Mouse (Mus musculus) embryonic stem cell, embryonic (primary cell): ENCODE results near the gene Mthfs.
"Not testable (repeated sequence)": the region's sequence is repeated elsewhere in the genome, so short reads cannot be mapped to it uniquely, and the experiment has no call there.

Source experiments
- CTCF ChIA-PET, 4 experiments: fragments of 300-600 bp in 2 of 4; fragments of 350-600 bp in 2 of 4; sonication (Branson Sonifier 250); formaldehyde crosslinking; loops; one replicate each; lab custom pipeline; 2022; ENCODE audit warnings: inconsistent platforms in 2 of 4; lab: Charles Lee
- POLR2A ChIA-PET, 4 experiments: fragments of 300-600 bp in 2 of 4; fragments of 350-600 bp in 2 of 4; sonication (Branson Sonifier 250); formaldehyde crosslinking; loops; one replicate each; lab custom pipeline; 2022; ENCODE audit warnings: antibody characterized with exemption in 4 of 4, inconsistent platforms in 1 of 4; lab: Charles Lee

The Mthfs gene

GRCm38 (mm10) chr9:89210353-89211064, at the start of gene Mthfs:
Gene Mthfs, plus strand, starts transcription at chr9:89210676.
- POLR2A ChIA-PET = interaction anchor here (0.6 to 1.6 kb wide), 6 partner anchors 10 to 502 kb away, joined by 3 to 6 read pairs (median 4); no protein-coding TSS in a partner anchor
- CTCF ChIA-PET = not testable (repeated sequence)

GRCm38 (mm10) chr9:89172539-89172938, 37.9 kb upstream of the Mthfs start:
- POLR2A ChIA-PET, CTCF ChIA-PET: not testable (repeated sequence)

- CTCF ChIA-PET = interaction anchor here in 1 of 4 experiments (0.6 kb wide), 1 partner anchor 145 kb away, joined by 14 read pairs; no protein-coding TSS in a partner anchor
- POLR2A ChIA-PET = not testable (repeated sequence)
These were observed 31.6 kb upstream of the Mthfs start for GRCm38 (mm10) chr9:89178833-89179232.

- CTCF ChIA-PET, POLR2A ChIA-PET: not testable (repeated sequence)
These were observed 31.0 kb upstream of the Mthfs start for GRCm38 (mm10) chr9:89179469-89179868.

GRCm38 (mm10) chr9:89187006-89187405, 23.5 kb upstream of the Mthfs start:
- POLR2A ChIA-PET = interaction anchor here in 1 of 4 experiments (0.6 kb wide), 1 partner anchor 24 kb away, joined by 3 read pairs; no protein-coding TSS in a partner anchor
- CTCF ChIA-PET = interaction anchor here in 1 of 4 experiments (1.0 kb wide), 1 partner anchor 492 kb away, joined by 3 read pairs; no protein-coding TSS in a partner anchor

GRCm38 (mm10) chr9:89195483-89195882, 15.0 kb upstream of the Mthfs start:
- POLR2A ChIA-PET, CTCF ChIA-PET: not testable (repeated sequence)

- POLR2A ChIA-PET, CTCF ChIA-PET: not testable (repeated sequence)
These were observed 13.0 kb upstream of the Mthfs start for GRCm38 (mm10) chr9:89197509-89197908.

- POLR2A ChIA-PET, CTCF ChIA-PET: not testable (repeated sequence)
These were observed 12.1 kb upstream of the Mthfs start for GRCm38 (mm10) chr9:89198349-89198748.

- CTCF ChIA-PET, POLR2A ChIA-PET: not testable (repeated sequence)
These were observed 11.5 kb upstream of the Mthfs start, which contains the start of the genes Bcl2a1b and Gm29094 for GRCm38 (mm10) chr9:89198969-89199416. Gene Bcl2a1b, plus strand, starts transcription at chr9:89199209. Gene Gm29094, plus strand, starts transcription at chr9:89199379.

- POLR2A ChIA-PET, CTCF ChIA-PET: not testable (repeated sequence)
These were observed 8.2 kb upstream of the Mthfs start for GRCm38 (mm10) chr9:89202256-89202655.

- CTCF ChIA-PET, POLR2A ChIA-PET: not testable (repeated sequence)
These were observed 1.5 kb upstream of the Mthfs start for GRCm38 (mm10) chr9:89208939-89209338.

- CTCF ChIA-PET = not testable (repeated sequence)
- POLR2A ChIA-PET = interaction anchor here (0.6 to 1.6 kb wide), 8 partner anchors 11 to 502 kb away, joined by 3 to 6 read pairs (median 4); no protein-coding TSS in a partner anchor
These were observed 786 bp downstream of the Mthfs start for GRCm38 (mm10) chr9:89211065-89211858.

- CTCF ChIA-PET = interaction anchor here in 2 of 4 experiments (0.6 to 0.9 kb wide), 2 partner anchors 470 to 496 kb away, joined by 3 read pairs; no protein-coding TSS in a partner anchor
- POLR2A ChIA-PET = not testable (repeated sequence)
These were observed 2.0 kb downstream of the Mthfs start for GRCm38 (mm10) chr9:89212428-89212827.

GRCm38 (mm10) chr9:89218174-89218573, 7.7 kb downstream of the Mthfs start:
- ChIA-PET POLR2A (interaction anchor here in 1 of 4 experiments (1.2 to 1.3 kb wide), 2 partner anchors 506 to 507 kb away, joined by 3 to 6 read pairs; no protein-coding TSS in a partner anchor), CTCF (interaction anchor here in 1 of 4 experiments (1.2 kb wide), 1 partner anchor 506 kb away, joined by 3 read pairs; no protein-coding TSS in a partner anchor)

GRCm38 (mm10) chr9:89219668-89220067, 9.2 kb downstream of the Mthfs start:
- POLR2A ChIA-PET = interaction anchor here in 1 of 4 experiments (0.7 kb wide), 1 partner anchor 508 kb away, joined by 3 read pairs; no protein-coding TSS in a partner anchor
- CTCF ChIA-PET = not testable (repeated sequence)

- CTCF ChIA-PET = not testable (repeated sequence)
These were observed 10.3 kb downstream of the Mthfs start for GRCm38 (mm10) chr9:89220704-89221287.

GRCm38 (mm10) chr9:89226071-89226470, 15.6 kb downstream of the Mthfs start:
- POLR2A ChIA-PET = no interaction called here
- CTCF ChIA-PET = interaction anchor here in 1 of 4 experiments (0.6 kb wide), 1 partner anchor 12 kb away, joined by 4 read pairs; no protein-coding TSS in a partner anchor

More at GRCm38 (mm10) chr9:89220704-89221287, 10.3 kb downstream of the Mthfs start:
- POLR2A ChIA-PET = not testable (repeated sequence)

GRCm38 (mm10) chr9:89228122-89228521, 17.6 kb downstream of the Mthfs start:
- POLR2A ChIA-PET = no interaction called here
- CTCF ChIA-PET = no interaction called here
